Mouse (Mus musculus) olfactory bulb, adult 2 months (tissue): ENCODE results near the gene Tbx5.

Experiments used
- CTCF ChIP-seq: fragments of 200-500 bp; IDR thresholded peaks from 2 replicates; pipeline ENCODE4 v1.5.1; 2012; ENCODE audit warnings: low read depth, mild to moderate bottlenecking, low read length, moderate library complexity; ENCODE audit not compliant: insufficient read depth
- POLR2A ChIP-seq: fragments of 200-500 bp; IDR thresholded peaks from 2 replicates; pipeline ENCODE4 v1.6.1; 2012; ENCODE audit warnings: mild to moderate bottlenecking, low read depth, low read length, moderate library complexity; ENCODE audit not compliant: insufficient read depth

DNA sequence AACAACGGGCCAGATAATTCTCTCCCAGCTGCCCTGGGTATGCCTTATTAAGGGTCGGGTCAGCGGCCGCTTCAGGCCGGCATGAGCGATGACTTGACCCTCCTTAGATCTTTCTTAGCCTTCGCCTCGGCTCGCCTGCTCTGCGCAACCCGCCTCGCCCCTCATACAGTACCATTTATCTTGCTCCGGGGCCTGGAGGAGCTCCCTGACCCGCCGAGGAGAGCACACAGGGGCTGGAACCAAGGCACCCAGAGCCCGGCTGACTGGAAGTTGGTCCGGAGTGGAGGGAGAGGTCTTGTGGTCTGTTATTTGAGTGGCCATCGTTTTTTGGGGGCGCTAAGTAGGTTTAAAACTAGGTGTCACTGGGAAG is 4.8 kb downstream of the Tbx5 start:
- TF ChIP-seq CTCF (no peak), POLR2A (no peak)
